Mouse (Mus musculus) heart, embryonic 13.5 days (tissue): ENCODE results near the gene Atp5s. TPM values are rescaled to one million over a fixed set of nuclear protein-coding genes. Genes with fewer than 3 reads are reported as not detected.

Source experiments
- ATAC-seq: fragments of 200-750 bp; cut with Nextera tagmentation; 2 replicates; pipeline ENCODE4 v1.8.0; 2017; ENCODE audit warnings: moderate TSS enrichment; ENCODE audit not compliant: insufficient number of reproducible peaks, low FRiP score, low TSS enrichment; ENCODE audit errors: extremely low read depth
- H3K27ac ChIP-seq: fragments of 300-500 bp; sonication (generic); replicated peaks from 2 replicates; pipeline ENCODE4 v1.5.1; 2015; ENCODE audit warnings: moderate library complexity, mild to moderate bottlenecking, inconsistent platforms
- H3K27me3 ChIP-seq: fragments of 300-500 bp; sonication (generic); replicated peaks from 2 replicates; pipeline ENCODE4 v1.6.1; 2015; ENCODE audit warnings: mild to moderate bottlenecking, inconsistent platforms
- H3K36me3 ChIP-seq: fragments of 300-500 bp; sonication (generic); 2 replicates; pipeline ENCODE4 v1.6.1; 2015; ENCODE audit warnings: mild to moderate bottlenecking, inconsistent platforms
- H3K4me1 ChIP-seq: fragments of 300-500 bp; sonication (generic); 2 replicates; pipeline ENCODE4 v1.6.1; 2015; ENCODE audit warnings: inconsistent platforms
- H3K4me2 ChIP-seq: fragments of 300-500 bp; sonication (generic); 2 replicates; pipeline ENCODE4 v1.6.1; 2015; ENCODE audit warnings: inconsistent platforms, mild to moderate bottlenecking, moderate library complexity
- H3K4me3 ChIP-seq: fragments of 300-500 bp; sonication (generic); 2 replicates; pipeline ENCODE4 v1.5.1; 2015; ENCODE audit warnings: moderate library complexity, mild to moderate bottlenecking, inconsistent platforms
- H3K9ac ChIP-seq: fragments of 300-500 bp; sonication (generic); 2 replicates; pipeline ENCODE4 v1.6.1; 2015; ENCODE audit warnings: inconsistent platforms, mild to moderate bottlenecking, moderate library complexity
- H3K9me3 ChIP-seq: fragments of 300-500 bp; sonication (generic); 2 replicates; pipeline ENCODE4 v1.6.1; 2016; ENCODE audit warnings: inconsistent platforms
- WGBS: fragments of 180-500 bp; shearing (Covaris S2); methylation state at CpG from one replicate; pipeline ENCODE4 v1.1.7; 2015; ENCODE audit warnings: mixed read lengths; 5-methylcytosine and 5-hydroxymethylcytosine counted together
- polyA plus RNA-seq: library from polyadenylated mRNA; unstranded; fragments of >200 nt; fragmentation: Nextera tagmentation; extraction: Ambion mirVana; gene quantifications from 2 replicates; pipeline ENCODE4 v1.2.1, GENCODE M21; 2015

The Atp5s gene
- polyA plus RNA-seq, 1 experiment from 2014 or later = 30.5 TPM

GRCm38 (mm10) chr12:69693471-69693870, 31.3 kb upstream of the Atp5s start:
- Histone ChIP-seq H3K4me2 (no peak overlapping the region), H3K27ac (no peak overlapping the region), H3K27me3 (no peaks in the 10 kb centered on the region), H3K36me3 (peaks cover 6% of the 10 kb centered on the region), H3K4me1 (peaks cover 4% of the 10 kb centered on the region), H3K4me3 (no peak overlapping the region), H3K9ac (no peak overlapping the region), H3K9me3 (no peaks in the 10 kb centered on the region)
- no peak for ATAC-seq
- 79% methylated on average over 17 of the region's 17 CpGs for WGBS

GRCm38 (mm10) chr12:69696746-69697145, 28.0 kb upstream of the Atp5s start:
- H3K4me3 ChIP-seq = no peak overlapping the region

GRCm38 (mm10) chr12:69698352-69698751, 26.4 kb upstream of the Atp5s start:
- no peak overlapping the region for H3K4me2 ChIP-seq
- ATAC-seq = no peak
- no peak overlapping the region for H3K9ac ChIP-seq
- H3K9me3 ChIP-seq = no peaks in the 10 kb centered on the region
- H3K4me3 ChIP-seq = no peak overlapping the region
- no peaks in the 10 kb centered on the region for H3K4me1 ChIP-seq
- no peak overlapping the region for H3K27ac ChIP-seq
- H3K36me3 ChIP-seq = peaks cover 19% of the 10 kb centered on the region
- 75% methylated on average over 6 of the region's 6 CpGs for WGBS
- no peaks in the 10 kb centered on the region for H3K27me3 ChIP-seq

More at GRCm38 (mm10) chr12:69696746-69697145, 28.0 kb upstream of the Atp5s start:
- no peak for ATAC-seq
- H3K27ac ChIP-seq = no peak overlapping the region
- peaks cover 20% of the 10 kb centered on the region for H3K36me3 ChIP-seq
- H3K9ac ChIP-seq = no peak overlapping the region
- H3K27me3 ChIP-seq = no peaks in the 10 kb centered on the region
- no peaks in the 10 kb centered on the region for H3K9me3 ChIP-seq
- H3K4me1 ChIP-seq = no peaks in the 10 kb centered on the region
- H3K4me2 ChIP-seq = no peak overlapping the region
- WGBS = 68% methylated on average over 5 of the region's 5 CpGs

- Histone ChIP-seq H3K9ac (peak overlapping the region; percentile 40; the same call in 1 of the 2 replicates), H3K27ac (peak overlapping the region; percentile 45; the same call in 1 of the 2 replicates), H3K9me3 (no peaks in the 10 kb centered on the region), H3K27me3 (no peaks in the 10 kb centered on the region), H3K4me3 (no peak overlapping the region), H3K36me3 (peaks cover 8% of the 10 kb centered on the region; the same call in 1 of the 2 replicates), H3K4me2 (peak overlapping the region; percentile 22; the same call in 1 of the 2 replicates), H3K4me1 (peaks cover 5% of the 10 kb centered on the region; the same call in 1 of the 2 replicates)
- 59% methylated on average over 11 of the region's 11 CpGs for WGBS
- no peak for ATAC-seq
Measured at GRCm38 (mm10) chr12:69704799-69705458, 19.8 kb upstream of the Atp5s start.

GRCm38 (mm10) chr12:69713628-69714027, 11.1 kb upstream of the Atp5s start:
- H3K27me3 ChIP-seq = no peaks in the 10 kb centered on the region
- no peaks in the 10 kb centered on the region for H3K9me3 ChIP-seq
- H3K9ac ChIP-seq = no peak overlapping the region
- H3K4me3 ChIP-seq = no peak overlapping the region
- H3K4me1 ChIP-seq = no peaks in the 10 kb centered on the region
- H3K4me2 ChIP-seq = no peak overlapping the region
- peaks cover 15% of the 10 kb centered on the region for H3K36me3 ChIP-seq
- no peak for ATAC-seq
- no peak overlapping the region for H3K27ac ChIP-seq

- Histone ChIP-seq H3K4me2 (no peak overlapping the region), H3K4me3 (no peak overlapping the region), H3K27me3 (no peaks in the 10 kb centered on the region), H3K36me3 (peaks cover 33% of the 10 kb centered on the region), H3K4me1 (peaks cover 19% of the 10 kb centered on the region), H3K9me3 (peaks cover 9% of the 10 kb centered on the region), H3K27ac (no peak overlapping the region), H3K9ac (no peak overlapping the region)
- 78% methylated on average over 3 of the region's 3 CpGs for WGBS
- ATAC-seq = no peak
Measured at GRCm38 (mm10) chr12:69722857-69723256, 1.9 kb upstream of the Atp5s start.

GRCm38 (mm10) chr12:69723376-69723775, 1.4 kb upstream of the Atp5s start:
- WGBS = 52% methylated on average over 2 of the region's 2 CpGs
- Histone ChIP-seq H3K27ac (no peak overlapping the region), H3K4me1 (peaks cover 19% of the 10 kb centered on the region), H3K9ac (peak overlapping the region; percentile 83), H3K4me3 (peak overlapping the region; percentile 72; the same call in 1 of the 2 replicates), H3K36me3 (peaks cover 28% of the 10 kb centered on the region), H3K4me2 (peak overlapping the region; percentile 94), H3K27me3 (no peaks in the 10 kb centered on the region), H3K9me3 (peaks cover 9% of the 10 kb centered on the region)
- no peak for ATAC-seq

- peak overlapping the region; percentile 90 for H3K27ac ChIP-seq
- peaks cover 19% of the 10 kb centered on the region for H3K4me1 ChIP-seq
- ATAC-seq = no peak; the same call in 1 of the 2 replicates
- H3K4me3 ChIP-seq = peak overlapping the region; percentile 72
- peaks cover 8% of the 10 kb centered on the region for H3K9me3 ChIP-seq
- peaks cover 20% of the 10 kb centered on the region for H3K36me3 ChIP-seq
- H3K4me2 ChIP-seq = peak overlapping the region; percentile 94
- H3K9ac ChIP-seq = peak overlapping the region; percentile 83
- 2% methylated on average over 24 of the region's 24 CpGs for WGBS
- no peaks in the 10 kb centered on the region for H3K27me3 ChIP-seq
Measured at GRCm38 (mm10) chr12:69724018-69724710, 586 bp upstream of the Atp5s start.

- Histone ChIP-seq H3K4me1 (peaks cover 13% of the 10 kb centered on the region), H3K4me3 (no peak overlapping the region), H3K4me2 (no peak overlapping the region), H3K9me3 (no peaks in the 10 kb centered on the region), H3K9ac (no peak overlapping the region), H3K36me3 (no peaks in the 10 kb centered on the region), H3K27me3 (no peaks in the 10 kb centered on the region), H3K27ac (no peak overlapping the region)
- WGBS = 88% methylated on average over 1 of the region's 1 CpGs
- no peak for ATAC-seq
Measured at GRCm38 (mm10) chr12:69729246-69729645, 4.5 kb downstream of the Atp5s start.

GRCm38 (mm10) chr12:69730306-69730705, 5.6 kb downstream of the Atp5s start:
- H3K27ac ChIP-seq = no peak overlapping the region
- no peak for ATAC-seq
- H3K4me1 ChIP-seq = peaks cover 12% of the 10 kb centered on the region
- WGBS = 89% methylated on average over 1 of the region's 1 CpGs
- no peak overlapping the region for H3K4me3 ChIP-seq
- no peaks in the 10 kb centered on the region for H3K9me3 ChIP-seq
- no peaks in the 10 kb centered on the region for H3K36me3 ChIP-seq
- H3K9ac ChIP-seq = no peak overlapping the region
- H3K4me2 ChIP-seq = no peak overlapping the region
- no peaks in the 10 kb centered on the region for H3K27me3 ChIP-seq

- Histone ChIP-seq H3K4me2 (no peak overlapping the region), H3K9me3 (no peaks in the 10 kb centered on the region), H3K9ac (no peak overlapping the region), H3K4me3 (no peak overlapping the region), H3K27me3 (no peaks in the 10 kb centered on the region), H3K36me3 (no peaks in the 10 kb centered on the region), H3K4me1 (peaks cover 6% of the 10 kb centered on the region; the same call in 1 of the 2 replicates), H3K27ac (no peak overlapping the region)
- 49% methylated on average over 5 of the region's 5 CpGs for WGBS
- no peak for ATAC-seq
Measured at GRCm38 (mm10) chr12:69732221-69732620, 7.5 kb downstream of the Atp5s start.
